Mouse (Mus musculus) spleen, postnatal 36 days (tissue): Measurements from ENCODE around the gene Pwwp2b.

ENCODE experiments used
- DNase-seq, 2 experiments: peaks; one replicate each; pipeline ENCODE4 v3.0.0; 2022; ENCODE audit warnings: low spot score in 2 of 2, mixed read lengths in 1 of 2

Gene Pwwp2b

GRCm38 (mm10) chr7:139257752-139258542 is 9.7 kb downstream of the Pwwp2b start:
- DNase-seq, result no peak

GRCm38 (mm10) chr7:139264337-139264736 is 16.1 kb downstream of the Pwwp2b start:
- no peak for DNase-seq

- DNase-seq, result no peak
Measured at GRCm38 (mm10) chr7:139265634-139266033, 17.4 kb downstream of the Pwwp2b start.

GRCm38 (mm10) chr7:139266431-139266830 is 18.1 kb downstream of the Pwwp2b start:
- no peak for DNase-seq

- DNase-seq, result no peak
Measured at GRCm38 (mm10) chr7:139266886-139267870, 18.9 kb downstream of the Pwwp2b start.

GRCm38 (mm10) chr7:139270738-139271137 is 22.5 kb downstream of the Pwwp2b start:
- no peak for DNase-seq

GRCm38 (mm10) chr7:139271871-139272270 is 23.6 kb downstream of the Pwwp2b start:
- DNase-seq, result no peak

GRCm38 (mm10) chr7:139272639-139273396 is 24.5 kb downstream of the Pwwp2b start:
- no peak for DNase-seq

GRCm38 (mm10) chr7:139273397-139273719 is 25.1 kb downstream of the Pwwp2b start:
- DNase-seq, result peak in 1 of 2 experiments; percentile 11

GRCm38 (mm10) chr7:139275586-139275985 is 27.3 kb downstream of the Pwwp2b start:
- no peak for DNase-seq

GRCm38 (mm10) chr7:139276150-139276549 is 27.9 kb downstream of the Pwwp2b start:
- no peak for DNase-seq

- DNase-seq, result no peak
Measured at GRCm38 (mm10) chr7:139277536-139277935, 29.3 kb downstream of the Pwwp2b start.

GRCm38 (mm10) chr7:139279571-139279970 is 31.3 kb downstream of the Pwwp2b start:
- no peak for DNase-seq

GRCm38 (mm10) chr7:139280044-139280443 is 31.8 kb downstream of the Pwwp2b start:
- no peak for DNase-seq

- no peak for DNase-seq
Measured at GRCm38 (mm10) chr7:139281195-139281594, 32.9 kb downstream of the Pwwp2b start.

- DNase-seq, result no peak
Measured at GRCm38 (mm10) chr7:139282037-139282436, 33.8 kb downstream of the Pwwp2b start.

- DNase-seq, result no peak
Measured at GRCm38 (mm10) chr7:139285295-139285943, 37.1 kb downstream of the Pwwp2b start.

GRCm38 (mm10) chr7:139288540-139288939 is 40.3 kb downstream of the Pwwp2b start:
- DNase-seq, result no peak

- DNase-seq, result no peak
Measured at GRCm38 (mm10) chr7:139293350-139293749, 45.1 kb downstream of the Pwwp2b start.

- no peak for DNase-seq
Measured at GRCm38 (mm10) chr7:139294076-139294475, 45.8 kb downstream of the Pwwp2b start.

GRCm38 (mm10) chr7:139295653-139296052 is 47.4 kb downstream of the Pwwp2b start:
- no peak for DNase-seq
